Mouse (Mus musculus): ENCODE results near the gene Zfp580. TPM values are rescaled to one million over a fixed set of nuclear protein-coding genes. Genes with fewer than 3 reads are reported as not detected.
"Not testable (repeated sequence)": the region's sequence is repeated elsewhere in the genome, so short reads cannot be mapped to it uniquely, and the experiment has no call there.

Gene Zfp580
- polyA plus RNA-seq, 1 experiment from 2014 or later, result 28.6 TPM

- H3K36me3 ChIP-seq, result no peaks in the 10 kb centered on the region
- ATAC-seq (ENCODE audit: insufficient read depth, low FRiP score, low read depth), result no peak
- no peaks in the 10 kb centered on the region for H3K9me3 ChIP-seq
- H3K4me2 ChIP-seq, result no peak overlapping the region
- no peak overlapping the region for H3K9ac ChIP-seq
- no peak overlapping the region for H3K4me3 ChIP-seq (replicated peaks)
- peaks cover 47% of the 10 kb centered on the region for H3K27me3 ChIP-seq (replicated peaks)
- 86% methylated on average over 1 of the region's 1 CpGs for WGBS
- peaks cover 29% of the 10 kb centered on the region for H3K4me1 ChIP-seq
- H3K27ac ChIP-seq, result no peak overlapping the region
Observed at GRCm38 (mm10) chr7:5058631-5059030, 7.3 kb downstream of the Zfp580 start.

- H3K4me3 ChIP-seq (replicated peaks), result no peak overlapping the region
- H3K4me1 ChIP-seq, result peaks cover 31% of the 10 kb centered on the region
- no peak for ATAC-seq (ENCODE audit: insufficient read depth, low FRiP score, low read depth)
Observed at GRCm38 (mm10) chr7:5059421-5059820, 8.1 kb downstream of the Zfp580 start.

GRCm38 (mm10) chr7:5060239-5060731 is 8.9 kb downstream of the Zfp580 start:
- WGBS, result 2% methylated on average over 27 of the region's 27 CpGs
- H3K4me2 ChIP-seq, result peak overlapping the region; percentile 75
- no peaks in the 10 kb centered on the region for H3K36me3 ChIP-seq
- no peaks in the 10 kb centered on the region for H3K9me3 ChIP-seq
- peaks cover 30% of the 10 kb centered on the region for H3K27me3 ChIP-seq (replicated peaks)
- no peak for ATAC-seq (ENCODE audit: insufficient read depth, low FRiP score, low read depth)
- peaks cover 32% of the 10 kb centered on the region for H3K4me1 ChIP-seq
- peak overlapping the region; percentile 56 for H3K4me3 ChIP-seq (replicated peaks)
- peak overlapping the region; percentile 40; the same call in 1 of the 2 replicates for H3K9ac ChIP-seq
- peak overlapping the region; percentile 100 for H3K27ac ChIP-seq

More at GRCm38 (mm10) chr7:5059421-5059820, 8.1 kb downstream of the Zfp580 start:
- H3K36me3 ChIP-seq, result no peaks in the 10 kb centered on the region
- H3K27ac ChIP-seq, result no peak overlapping the region
- WGBS, result 86% methylated on average over 12 of the region's 12 CpGs
- no peaks in the 10 kb centered on the region for H3K9me3 ChIP-seq
- peaks cover 39% of the 10 kb centered on the region for H3K27me3 ChIP-seq (replicated peaks)
- no peak overlapping the region for H3K4me2 ChIP-seq
- H3K9ac ChIP-seq, result no peak overlapping the region

DNA sequence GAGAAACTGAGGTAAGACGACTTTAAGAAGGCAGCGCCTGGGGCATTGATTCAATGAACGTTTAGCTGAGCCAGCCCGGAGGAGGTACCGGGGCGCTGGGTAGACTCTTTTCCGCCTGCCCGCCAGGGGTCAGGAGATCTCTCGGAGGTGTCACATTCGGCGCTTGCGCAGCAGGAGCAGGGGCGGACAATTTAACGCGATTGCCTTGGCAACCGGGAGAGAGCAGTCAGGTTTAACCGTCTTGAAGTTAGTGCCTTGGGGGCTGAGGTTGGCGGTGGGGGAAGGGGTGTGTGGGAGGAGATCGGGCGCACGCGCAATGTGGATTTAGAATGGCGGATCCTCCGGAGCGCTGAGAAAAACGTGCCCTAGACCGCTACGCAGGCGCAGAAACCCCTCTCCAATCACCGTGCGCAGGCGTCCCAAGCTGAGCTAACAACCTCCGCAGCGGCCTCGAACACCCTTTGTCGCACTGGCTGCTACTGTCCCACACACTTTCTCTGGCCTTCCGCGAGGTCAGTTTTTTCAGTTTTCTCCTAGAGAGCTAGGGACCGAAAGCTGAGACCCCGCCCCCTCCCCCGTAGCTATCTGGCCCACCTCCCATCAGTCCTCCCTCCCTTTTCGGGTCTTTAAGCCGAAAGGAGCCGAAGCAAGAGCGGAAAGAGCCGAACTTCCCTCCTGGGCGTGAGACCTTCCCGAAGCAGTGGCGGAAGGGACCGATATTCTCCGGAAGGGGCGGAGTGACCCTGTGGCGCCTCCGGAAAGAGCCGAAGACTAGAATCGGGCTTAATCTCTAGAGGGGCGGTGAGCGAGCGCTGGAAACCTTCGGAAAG is 9.8 kb downstream of the Zfp580 start:
- Histone ChIP-seq H3K9me3 (no peaks in the 10 kb centered on the region), H3K36me3 (no peaks in the 10 kb centered on the region; the same call in 1 of the 2 replicates), H3K4me2 (peak overlapping the region; percentile 75), H3K4me1 (peaks cover 37% of the 10 kb centered on the region), H3K27me3 (replicated peaks) (peaks cover 22% of the 10 kb centered on the region), H3K9ac (peak overlapping the region; percentile 87), H3K4me3 (replicated peaks) (peak overlapping the region; percentile 56), H3K27ac (peak overlapping the region; percentile 100)
- peak; percentile 90 for ATAC-seq (ENCODE audit: insufficient read depth, low FRiP score, low read depth)
- under 1% methylated on average over 60 of the region's 60 CpGs for WGBS

DNA sequence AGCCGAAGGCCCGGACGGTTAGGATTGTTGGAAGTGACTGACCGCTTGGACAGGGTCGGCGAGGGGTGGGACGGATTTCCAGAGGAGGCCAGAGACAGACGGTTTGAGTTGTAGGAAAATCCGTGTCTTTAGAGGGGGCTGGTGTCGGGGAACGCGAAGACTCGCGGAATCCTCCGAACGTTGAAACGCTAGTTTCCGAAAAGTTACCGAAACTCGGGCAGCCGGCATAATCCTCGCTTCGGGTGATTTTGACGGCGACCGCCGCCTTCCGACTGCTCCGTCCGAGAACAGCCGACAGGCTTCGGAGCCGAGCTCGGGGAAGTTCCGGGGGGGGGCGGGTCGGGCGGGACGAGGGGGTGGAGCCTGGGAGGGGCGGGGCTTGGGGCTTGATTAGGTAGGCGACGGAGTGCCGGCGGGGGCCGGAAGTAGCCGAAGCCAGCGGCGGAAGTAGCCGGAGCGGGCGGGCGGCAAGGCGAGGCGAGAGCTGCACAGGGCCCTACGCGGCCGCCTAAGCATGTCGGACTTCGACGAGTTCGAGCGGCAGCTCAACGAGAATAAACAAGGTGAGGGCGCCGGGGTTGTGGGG is 10.5 kb downstream of the Zfp580 start, which contains the start of gene U2af2:
U2af2 (plus strand) TSS at position 370 of the 586 bp plus-strand sequence.
- peaks cover 39% of the 10 kb centered on the region for H3K4me1 ChIP-seq
- peaks cover 17% of the 10 kb centered on the region for H3K27me3 ChIP-seq (replicated peaks)
- peak within 1 kb of the TSS; percentile 75 for H3K4me2 ChIP-seq
- peaks cover 4% of the 10 kb centered on the region; the same call in 1 of the 2 replicates for H3K36me3 ChIP-seq
- peak within 1 kb of the TSS; percentile 87 for H3K9ac ChIP-seq
- ATAC-seq (ENCODE audit: insufficient read depth, low FRiP score, low read depth), result peak; percentile 79
- WGBS, result under 1% methylated on average over 63 of the region's 65 CpGs
- H3K27ac ChIP-seq, result peak within 1 kb of the TSS; percentile 100
- H3K9me3 ChIP-seq, result no peaks in the 10 kb centered on the region
- peak within 1 kb of the TSS; percentile 56 for H3K4me3 ChIP-seq (replicated peaks)

GRCm38 (mm10) chr7:5062360-5063001 is 11.1 kb downstream of the Zfp580 start:
- Histone ChIP-seq H3K27ac (peak overlapping the region; percentile 100), H3K4me2 (peak overlapping the region; percentile 64), H3K4me3 (replicated peaks) (peak overlapping the region; percentile 56), H3K4me1 (peaks cover 34% of the 10 kb centered on the region), H3K9ac (peak overlapping the region; percentile 56), H3K27me3 (replicated peaks) (peaks cover 11% of the 10 kb centered on the region), H3K9me3 (no peaks in the 10 kb centered on the region), H3K36me3 (peaks cover 10% of the 10 kb centered on the region; the same call in 1 of the 2 replicates)
- WGBS, result under 1% methylated on average over 47 of the region's 51 CpGs
- ATAC-seq (ENCODE audit: insufficient read depth, low FRiP score, low read depth), result peak; percentile 49

DNA sequence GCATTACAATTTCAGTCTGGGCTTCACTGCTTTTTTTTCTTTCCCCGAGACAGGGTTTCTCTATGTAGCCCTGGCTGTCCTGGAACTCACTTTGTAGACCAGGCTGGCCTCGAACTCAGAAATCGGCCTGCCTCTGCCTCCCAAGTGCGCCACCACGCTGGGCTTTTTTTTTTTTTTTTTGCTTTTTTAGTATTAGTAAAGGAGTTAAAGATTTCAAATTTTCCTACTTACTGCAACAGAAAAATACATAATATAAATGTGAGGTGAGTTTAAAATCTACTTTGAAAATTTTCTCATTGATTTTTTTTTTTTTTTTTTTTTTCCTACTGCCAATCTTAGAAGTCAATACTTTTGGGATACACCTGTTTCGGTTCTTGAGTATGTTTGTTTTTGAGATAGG is 13.5 kb downstream of the Zfp580 start:
- ATAC-seq (ENCODE audit: insufficient read depth, low FRiP score, low read depth), result no peak
- Histone ChIP-seq H3K9me3 (no peaks in the 10 kb centered on the region), H3K27me3 (replicated peaks) (no peaks in the 10 kb centered on the region), H3K4me2 (no peak overlapping the region), H3K4me1 (peaks cover 30% of the 10 kb centered on the region), H3K27ac (no peak overlapping the region), H3K9ac (no peak overlapping the region), H3K36me3 (peaks cover 32% of the 10 kb centered on the region), H3K4me3 (replicated peaks) (no peak overlapping the region)
- WGBS, result 87% methylated on average over 6 of the region's 6 CpGs

GRCm38 (mm10) chr7:5073586-5073985 is 22.2 kb downstream of the Zfp580 start:
- H3K4me1 ChIP-seq, result no peaks in the 10 kb centered on the region
- H3K9me3 ChIP-seq, result no peaks in the 10 kb centered on the region
- H3K27ac ChIP-seq, result no peak overlapping the region
- no peaks in the 10 kb centered on the region for H3K27me3 ChIP-seq (replicated peaks)
- 69% methylated on average over 1 of the region's 1 CpGs for WGBS
- no peak for ATAC-seq (ENCODE audit: insufficient read depth, low FRiP score, low read depth)
- H3K9ac ChIP-seq, result no peak overlapping the region
- H3K36me3 ChIP-seq, result peaks cover 78% of the 10 kb centered on the region
- H3K4me2 ChIP-seq, result no peak overlapping the region
- H3K4me3 ChIP-seq (replicated peaks), result no peak overlapping the region

DNA sequence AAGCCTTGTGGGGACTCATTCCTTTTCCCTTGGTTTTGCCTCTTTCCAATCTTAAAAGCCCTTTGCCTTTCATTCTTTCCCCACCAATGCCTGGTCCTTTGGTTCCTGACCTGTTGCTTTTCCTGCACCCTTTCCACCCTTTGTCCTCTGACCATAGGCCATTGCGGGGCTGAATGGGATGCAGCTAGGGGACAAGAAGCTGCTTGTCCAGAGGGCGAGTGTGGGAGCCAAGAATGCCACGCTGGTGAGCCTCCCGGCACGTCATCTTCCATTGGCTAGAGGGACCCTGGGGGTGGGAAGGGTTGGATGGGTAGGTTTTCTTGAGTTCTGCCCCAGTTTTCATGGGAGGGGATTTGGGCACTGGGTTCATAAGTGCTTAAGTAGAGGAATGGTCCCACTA is 23.6 kb downstream of the Zfp580 start:
- no peak overlapping the region for H3K9ac ChIP-seq
- no peaks in the 10 kb centered on the region for H3K27me3 ChIP-seq (replicated peaks)
- 97% methylated on average over 5 of the region's 5 CpGs for WGBS
- no peaks in the 10 kb centered on the region for H3K4me1 ChIP-seq
- H3K4me3 ChIP-seq (replicated peaks), result no peak overlapping the region
- no peak overlapping the region for H3K27ac ChIP-seq
- no peak for ATAC-seq (ENCODE audit: insufficient read depth, low FRiP score, low read depth)
- H3K36me3 ChIP-seq, result peaks cover 68% of the 10 kb centered on the region
- H3K4me2 ChIP-seq, result no peak overlapping the region
- H3K9me3 ChIP-seq, result no peaks in the 10 kb centered on the region

GRCm38 (mm10) chr7:5076931-5077330 is 25.6 kb downstream of the Zfp580 start:
- H3K36me3 ChIP-seq, result peaks cover 51% of the 10 kb centered on the region
- no peak overlapping the region for H3K4me3 ChIP-seq (replicated peaks)
- no peaks in the 10 kb centered on the region for H3K9me3 ChIP-seq
- no peak overlapping the region for H3K9ac ChIP-seq
- no peak overlapping the region for H3K27ac ChIP-seq
- no peak overlapping the region for H3K4me2 ChIP-seq
- no peaks in the 10 kb centered on the region for H3K27me3 ChIP-seq (replicated peaks)
- peaks cover 9% of the 10 kb centered on the region for H3K4me1 ChIP-seq
- WGBS, result 72% methylated on average over 2 of the region's 2 CpGs
- ATAC-seq (ENCODE audit: insufficient read depth, low FRiP score, low read depth), result no peak

DNA sequence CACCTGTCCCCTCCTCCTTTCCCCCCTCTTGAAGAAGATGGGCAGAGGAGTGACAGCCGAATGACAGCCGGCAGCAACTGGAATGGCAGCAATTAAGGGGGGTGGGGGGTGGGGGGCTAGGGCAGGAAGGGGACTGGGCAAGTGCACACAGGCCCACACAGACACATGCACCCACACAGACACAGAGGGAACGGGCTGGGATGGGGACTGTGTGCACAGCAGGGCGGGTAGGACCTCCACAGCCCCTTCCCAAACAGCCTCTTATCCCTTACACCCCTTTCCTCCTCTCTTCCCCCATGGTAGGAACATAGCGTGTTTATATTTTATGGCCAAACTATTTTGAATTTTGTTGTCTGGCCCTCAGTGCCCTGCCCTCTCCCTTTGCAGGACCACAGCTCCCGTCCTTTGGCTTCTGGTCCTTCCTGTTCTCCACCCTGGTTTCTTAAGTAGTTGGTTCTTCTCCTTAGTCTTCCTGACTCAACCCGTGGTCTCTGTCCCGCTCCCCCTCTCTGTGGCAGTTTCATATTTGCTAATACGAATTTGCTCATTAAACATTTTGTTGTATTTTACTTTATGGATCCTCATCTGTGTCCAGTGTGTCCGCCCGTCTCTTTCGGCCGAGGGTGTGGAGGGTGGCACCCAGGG is 28.1 kb downstream of the Zfp580 start:
- Histone ChIP-seq H3K36me3 (peaks cover 45% of the 10 kb centered on the region), H3K27ac (peak overlapping the region; percentile 95; the same call in 1 of the 2 replicates), H3K4me1 (peaks cover 12% of the 10 kb centered on the region), H3K4me3 (replicated peaks) (peak overlapping the region; percentile 86), H3K4me2 (peak overlapping the region; percentile 78)
- not testable (repeated sequence) for H3K9ac ChIP-seq; H3K27me3 ChIP-seq (replicated peaks); H3K9me3 ChIP-seq
- ATAC-seq (ENCODE audit: insufficient read depth, low FRiP score, low read depth), result peak; percentile 9; the same call in 1 of the 2 replicates
- 42% methylated on average over 9 of the region's 13 CpGs for WGBS

Measured in stomach, embryonic 15.5 days (tissue).